Mouse (Mus musculus): Measurements from ENCODE around the gene Fam78b. TPM values are rescaled to one million over a fixed set of nuclear protein-coding genes. Genes with fewer than 3 reads are reported as not detected.

Fam78b gene
- polyA plus RNA-seq, 1 experiment, result 2.9 TPM

DNA sequence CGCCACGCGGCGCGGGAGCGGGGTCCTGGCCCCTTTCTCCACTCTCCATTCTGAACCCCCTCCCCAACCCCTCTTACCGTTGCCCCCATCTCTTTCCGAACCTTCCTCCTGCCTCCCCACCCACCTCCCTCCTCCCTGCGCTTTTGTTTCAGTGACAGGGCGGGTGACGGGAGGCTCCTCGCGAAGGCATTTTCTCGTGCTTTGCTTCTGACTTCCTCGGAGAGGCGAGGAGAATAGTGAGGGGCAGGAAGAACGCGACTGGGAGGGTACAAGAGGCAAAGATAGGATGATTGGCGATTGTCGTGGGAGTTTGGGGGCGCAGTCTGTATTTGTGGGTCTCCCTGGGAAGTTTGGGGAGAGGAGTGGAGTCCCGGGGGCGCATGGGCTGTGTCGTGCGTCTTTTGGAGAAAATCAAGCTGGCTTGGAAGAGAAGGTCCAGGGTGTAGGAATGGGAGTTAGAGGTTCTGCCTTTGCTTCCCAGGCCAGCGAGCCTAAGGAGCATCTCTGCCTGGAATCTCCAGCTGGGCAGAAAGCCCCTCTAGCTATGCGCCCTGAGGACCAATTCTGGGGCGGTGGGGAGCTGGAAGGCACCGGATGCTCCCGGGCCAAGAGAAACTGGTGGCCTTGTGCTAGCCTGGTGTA, 748 bp downstream of the Fam78b start:
- TF ChIP-seq POLR2A (IDR thresholded peaks at IDR 0.05; ENCODE audit: borderline replicate concordance, extremely low read depth, low read depth, low read length), result no peak
- TF ChIP-seq CTCF (IDR thresholded peaks at IDR 0.05; ENCODE audit: insufficient read depth, low read length), result no peak
- DNase-seq, result peak; percentile 29
- peaks cover 6% of the 10 kb centered on the region for H3K4me1 ChIP-seq (ENCODE audit: control insufficient read depth, insufficient read depth, low read length)
- WGBS, result 2% methylated on average over 30 of the region's 30 CpGs
- H3K4me3 ChIP-seq (replicated peaks; ENCODE audit: extremely low read depth, low read depth, low read length), result peak overlapping the region; percentile 84

DNA sequence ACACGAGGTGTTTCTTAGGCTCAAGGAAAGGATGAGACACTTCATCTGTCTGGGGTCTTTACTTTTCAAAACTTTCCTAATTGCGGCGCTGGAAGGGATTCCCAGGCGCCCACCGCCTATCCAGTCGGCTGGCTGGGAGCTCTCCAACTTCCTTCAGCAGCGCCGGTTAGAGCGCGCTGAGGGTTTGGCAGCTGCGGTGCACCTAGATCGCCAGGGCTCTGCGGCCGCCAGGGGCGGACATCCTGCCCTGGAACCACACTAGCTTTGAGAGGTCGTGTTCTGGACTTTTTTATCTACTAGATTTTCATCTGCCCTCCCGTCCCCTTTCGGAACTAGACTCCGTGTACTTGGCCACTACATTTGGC, 1.3 kb downstream of the Fam78b start:
- WGBS, result 1% methylated on average over 19 of the region's 19 CpGs
- no peak for DNase-seq
- Histone ChIP-seq H3K4me1 (ENCODE audit: control insufficient read depth, insufficient read depth, low read length) (peaks cover 1% of the 10 kb centered on the region), H3K4me3 (replicated peaks; ENCODE audit: extremely low read depth, low read depth, low read length) (peak overlapping the region; percentile 84)
- TF ChIP-seq CTCF (IDR thresholded peaks at IDR 0.05; ENCODE audit: insufficient read depth, low read length), result peak; percentile 43
- TF ChIP-seq POLR2A (IDR thresholded peaks at IDR 0.05; ENCODE audit: borderline replicate concordance, extremely low read depth, low read depth, low read length), result 0 out of 2 replicates have a peak, but pooled peaks have one; percentile 9

DNA sequence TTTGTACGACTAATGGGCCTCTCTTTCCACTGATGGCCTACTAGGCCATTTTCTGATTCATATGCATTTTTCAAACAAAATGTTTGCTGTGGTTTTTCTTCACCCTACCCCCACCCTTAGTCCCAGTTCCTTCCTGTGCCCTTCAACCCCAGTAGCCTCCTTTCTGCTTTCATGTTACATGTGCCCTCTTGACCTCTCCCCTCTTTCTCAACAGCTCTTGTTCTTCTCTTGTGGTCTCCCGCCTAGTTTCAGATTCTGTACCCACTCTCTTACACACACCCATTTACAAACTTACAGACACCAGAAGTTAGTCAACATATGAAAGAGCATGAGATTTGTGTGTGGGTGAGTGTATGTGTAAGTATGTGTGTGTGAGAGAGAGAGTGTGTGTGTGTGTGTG, 3.4 kb downstream of the Fam78b start:
- TF ChIP-seq CTCF (IDR thresholded peaks at IDR 0.05; ENCODE audit: insufficient read depth, low read length) (no peak), POLR2A (IDR thresholded peaks at IDR 0.05; ENCODE audit: borderline replicate concordance, extremely low read depth, low read depth, low read length) (no peak)
- H3K4me1 ChIP-seq (ENCODE audit: control insufficient read depth, insufficient read depth, low read length), result no peaks in the 10 kb centered on the region
- DNase-seq, result no peak
- 72% methylated on average over 2 of the region's 2 CpGs for WGBS
- no peak overlapping the region for H3K4me3 ChIP-seq (replicated peaks; ENCODE audit: extremely low read depth, low read depth, low read length)

DNA sequence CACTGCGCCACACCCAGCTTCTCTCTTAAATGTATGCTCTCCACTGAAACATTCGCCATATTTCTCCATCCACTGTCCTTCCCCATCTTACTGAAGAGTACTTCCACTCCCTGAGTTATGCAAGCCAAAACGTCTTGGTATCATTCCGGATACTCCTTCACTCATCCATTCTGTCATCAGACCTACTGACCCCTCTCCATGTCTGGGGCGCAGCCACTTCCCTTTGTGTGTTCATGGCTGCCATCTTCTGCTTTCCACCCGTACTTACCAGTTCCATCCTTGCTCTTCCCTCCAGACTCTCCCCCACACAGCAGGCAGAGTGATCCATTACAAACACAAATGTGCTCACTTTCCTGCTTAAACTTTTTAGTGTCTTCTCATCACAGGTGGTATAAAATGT, 6.1 kb downstream of the Fam78b start:
- H3K4me1 ChIP-seq (ENCODE audit: control insufficient read depth, insufficient read depth, low read length), result no peaks in the 10 kb centered on the region
- TF ChIP-seq CTCF (IDR thresholded peaks at IDR 0.05; ENCODE audit: insufficient read depth, low read length) (no peak), POLR2A (IDR thresholded peaks at IDR 0.05; ENCODE audit: borderline replicate concordance, extremely low read depth, low read depth, low read length) (no peak)
- H3K4me3 ChIP-seq (replicated peaks; ENCODE audit: extremely low read depth, low read depth, low read length), result no peak overlapping the region
- DNase-seq, result no peak
- 79% methylated on average over 6 of the region's 6 CpGs for WGBS

DNA sequence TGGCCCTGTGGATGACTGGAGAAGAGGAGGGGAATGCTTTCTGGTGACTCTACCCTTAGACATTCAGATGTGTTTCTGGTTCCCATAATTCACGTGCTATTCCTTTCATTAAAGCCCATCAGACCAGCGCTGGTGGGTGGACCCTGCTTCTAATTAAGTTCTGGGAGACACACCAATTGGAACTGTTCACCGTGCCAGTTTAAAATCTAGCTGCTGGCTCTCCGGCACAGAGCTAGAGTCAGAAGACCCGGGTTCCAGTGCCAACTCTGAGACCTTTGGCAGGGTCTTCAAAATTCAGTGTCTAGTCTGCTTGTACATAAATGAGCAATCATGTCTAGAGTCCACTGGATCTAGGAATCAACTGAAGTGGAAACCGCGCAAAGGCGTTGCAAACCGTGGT, 9.0 kb downstream of the Fam78b start:
- WGBS, result 86% methylated on average over 9 of the region's 9 CpGs

DNA sequence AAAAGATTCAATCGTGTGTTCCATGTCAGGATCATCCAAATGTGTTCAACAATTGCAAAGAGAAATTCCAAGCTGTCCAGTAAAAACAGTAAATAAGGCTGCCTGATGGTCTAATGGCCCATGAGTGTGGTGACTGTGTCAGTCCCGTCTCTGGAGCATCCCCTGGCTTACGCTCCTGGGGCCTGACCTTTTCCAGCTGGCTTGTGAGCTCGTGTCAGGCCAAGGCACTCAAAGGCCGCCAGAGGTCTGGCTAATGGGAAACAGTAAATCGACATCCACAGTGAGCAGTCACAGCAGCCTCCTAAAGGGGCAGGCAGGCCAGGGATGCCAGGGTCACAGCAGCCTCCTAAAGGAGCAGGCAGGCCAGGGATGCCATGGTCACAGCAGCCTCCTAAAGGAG, 10.1 kb downstream of the Fam78b start:
- DNase-seq, result no peak
- TF ChIP-seq POLR2A (IDR thresholded peaks at IDR 0.05; ENCODE audit: borderline replicate concordance, extremely low read depth, low read depth, low read length), result no peak
- no peak for TF ChIP-seq CTCF (IDR thresholded peaks at IDR 0.05; ENCODE audit: insufficient read depth, low read length)
- 47% methylated on average over 6 of the region's 6 CpGs for WGBS
- Histone ChIP-seq H3K4me3 (replicated peaks; ENCODE audit: extremely low read depth, low read depth, low read length) (no peak overlapping the region), H3K4me1 (ENCODE audit: control insufficient read depth, insufficient read depth, low read length) (no peaks in the 10 kb centered on the region)

More for the DNA sequence above, 9.0 kb downstream of the Fam78b start:
- Histone ChIP-seq H3K4me1 (ENCODE audit: control insufficient read depth, insufficient read depth, low read length) (no peaks in the 10 kb centered on the region), H3K4me3 (replicated peaks; ENCODE audit: extremely low read depth, low read depth, low read length) (no peak overlapping the region)
- DNase-seq, result no peak
- TF ChIP-seq CTCF (IDR thresholded peaks at IDR 0.05; ENCODE audit: insufficient read depth, low read length) (no peak), POLR2A (IDR thresholded peaks at IDR 0.05; ENCODE audit: borderline replicate concordance, extremely low read depth, low read depth, low read length) (no peak)

DNA sequence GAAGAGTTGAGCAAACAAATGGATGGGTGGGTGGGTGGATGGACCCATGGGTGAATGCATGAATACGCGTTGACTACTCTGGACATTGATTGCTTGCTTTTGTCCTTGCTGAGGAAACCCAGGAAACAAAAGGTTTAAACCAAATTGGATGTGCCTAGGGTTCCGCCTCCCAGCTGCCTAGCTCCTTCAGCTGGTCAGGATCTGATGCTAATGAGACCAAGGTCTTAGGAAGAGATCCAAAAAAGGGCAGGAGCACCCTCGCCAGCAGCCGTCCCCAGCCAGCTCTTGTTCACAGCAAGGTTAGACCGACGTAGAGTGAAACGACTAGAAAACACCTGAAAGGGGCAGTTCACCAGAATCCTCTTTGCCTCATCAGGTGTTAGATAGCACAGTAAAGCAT, 11.4 kb downstream of the Fam78b start:
- Histone ChIP-seq H3K4me3 (replicated peaks; ENCODE audit: extremely low read depth, low read depth, low read length) (no peak overlapping the region), H3K4me1 (ENCODE audit: control insufficient read depth, insufficient read depth, low read length) (no peaks in the 10 kb centered on the region)
- DNase-seq, result no peak
- 92% methylated on average over 8 of the region's 8 CpGs for WGBS
- TF ChIP-seq POLR2A (IDR thresholded peaks at IDR 0.05; ENCODE audit: borderline replicate concordance, extremely low read depth, low read depth, low read length), result no peak
- TF ChIP-seq CTCF (IDR thresholded peaks at IDR 0.05; ENCODE audit: insufficient read depth, low read length), result no peak

DNA sequence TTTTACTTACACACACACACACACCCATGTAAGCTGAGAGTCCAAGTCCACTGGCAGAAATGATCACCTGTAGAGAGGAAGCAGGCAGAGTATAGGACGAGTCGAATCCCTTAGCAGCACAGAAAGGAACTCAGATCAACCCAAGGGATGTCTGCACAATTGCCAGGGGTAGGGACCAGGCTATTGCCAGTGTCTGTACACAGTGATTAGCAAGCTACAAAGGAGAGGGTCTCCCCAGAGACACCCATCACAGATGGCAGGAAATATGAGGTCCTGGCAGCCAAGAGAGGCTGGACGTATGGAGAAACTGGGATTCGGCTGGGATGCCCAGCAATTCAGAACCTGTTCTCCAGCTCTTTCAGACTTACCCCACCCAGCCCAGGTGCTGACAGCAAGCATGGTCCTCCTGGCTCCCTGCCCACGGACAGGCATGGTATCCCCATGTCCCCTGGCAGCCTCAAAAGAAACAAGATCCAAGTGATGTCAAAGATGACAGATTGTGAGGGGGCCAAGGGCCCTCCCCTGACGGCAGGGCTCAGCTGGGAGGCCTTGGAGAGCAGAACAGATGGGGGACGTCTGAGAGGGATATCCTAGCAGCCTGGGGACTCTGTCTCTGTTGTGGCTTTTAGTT, 12.1 kb downstream of the Fam78b start:
- no peak for TF ChIP-seq CTCF (IDR thresholded peaks at IDR 0.05; ENCODE audit: insufficient read depth, low read length)
- TF ChIP-seq POLR2A (IDR thresholded peaks at IDR 0.05; ENCODE audit: borderline replicate concordance, extremely low read depth, low read depth, low read length), result no peak
- Histone ChIP-seq H3K4me1 (ENCODE audit: control insufficient read depth, insufficient read depth, low read length) (no peaks in the 10 kb centered on the region), H3K4me3 (replicated peaks; ENCODE audit: extremely low read depth, low read depth, low read length) (no peak overlapping the region)
- DNase-seq, result no peak
- 53% methylated on average over 7 of the region's 7 CpGs for WGBS

DNA sequence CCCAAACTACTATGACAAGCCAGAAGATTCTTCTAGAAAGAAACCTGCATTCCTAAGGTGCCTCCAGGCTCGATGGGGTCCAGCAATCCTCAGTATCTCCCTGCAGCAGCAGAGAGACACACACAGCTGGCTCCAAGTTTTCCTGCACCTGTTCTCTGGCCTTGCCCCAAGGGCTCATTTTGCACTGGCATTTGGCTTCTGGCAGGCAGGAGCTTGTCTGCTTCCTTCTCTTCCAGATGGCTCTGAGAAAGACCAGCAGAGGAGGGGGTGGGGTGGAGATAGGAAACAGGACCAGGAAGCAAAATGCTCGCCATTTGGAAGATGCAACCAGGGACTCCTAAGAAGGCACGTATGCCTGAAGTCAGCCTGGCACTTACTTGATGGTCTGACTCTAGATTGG, 15.1 kb downstream of the Fam78b start:
- no peak for DNase-seq
- Histone ChIP-seq H3K4me3 (replicated peaks; ENCODE audit: extremely low read depth, low read depth, low read length) (no peak overlapping the region), H3K4me1 (ENCODE audit: control insufficient read depth, insufficient read depth, low read length) (no peaks in the 10 kb centered on the region; the same call in 1 of the 2 replicates)
- TF ChIP-seq CTCF (IDR thresholded peaks at IDR 0.05; ENCODE audit: insufficient read depth, low read length) (no peak), POLR2A (IDR thresholded peaks at IDR 0.05; ENCODE audit: borderline replicate concordance, extremely low read depth, low read depth, low read length) (no peak)
- WGBS, result 45% methylated on average over 3 of the region's 3 CpGs

DNA sequence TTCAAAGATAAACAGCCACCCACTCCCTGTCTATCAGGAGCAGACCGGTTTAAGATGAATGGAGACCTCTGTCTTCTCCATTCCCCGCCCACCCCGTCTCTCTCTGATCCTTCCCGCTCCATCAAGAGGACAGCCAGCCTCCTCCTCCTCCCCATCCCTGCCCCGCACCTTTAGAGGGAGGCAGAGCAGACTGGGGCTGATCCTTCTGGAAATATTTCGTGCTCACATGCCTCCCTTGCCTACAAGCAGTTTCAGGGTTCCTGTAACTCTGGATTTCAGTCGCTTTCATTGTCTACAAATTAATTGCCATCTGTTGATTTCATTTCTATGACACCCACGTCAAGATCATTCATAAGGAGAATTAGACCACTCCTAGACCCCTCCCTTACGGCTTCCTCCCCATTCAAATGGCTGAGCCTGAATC, 20.8 kb downstream of the Fam78b start:
- Histone ChIP-seq H3K4me3 (replicated peaks; ENCODE audit: extremely low read depth, low read depth, low read length) (no peak overlapping the region), H3K4me1 (ENCODE audit: control insufficient read depth, insufficient read depth, low read length) (no peaks in the 10 kb centered on the region; the same call in 1 of the 2 replicates)
- WGBS, result 49% methylated on average over 9 of the region's 9 CpGs
- DNase-seq, result no peak
- TF ChIP-seq CTCF (IDR thresholded peaks at IDR 0.05; ENCODE audit: insufficient read depth, low read length) (no peak), POLR2A (IDR thresholded peaks at IDR 0.05; ENCODE audit: borderline replicate concordance, extremely low read depth, low read depth, low read length) (no peak)

All from lung, adult 2 months (tissue).